Mouse (Mus musculus) embryonic stem cell, embryonic (primary cell): ENCODE measurements around the gene Dner.
"Not testable (repeated sequence)": the region's sequence is repeated elsewhere in the genome, so short reads cannot be mapped to it uniquely, and the experiment has no call there.

Source experiments
- CTCF ChIA-PET, 4 experiments: fragments of 300-600 bp in 2 of 4; fragments of 350-600 bp in 2 of 4; sonication (Branson Sonifier 250); formaldehyde crosslinking; loops; one replicate each; lab custom pipeline; 2022; ENCODE audit warnings: inconsistent platforms in 2 of 4; lab: Charles Lee
- POLR2A ChIA-PET, 4 experiments: fragments of 300-600 bp in 2 of 4; fragments of 350-600 bp in 2 of 4; sonication (Branson Sonifier 250); formaldehyde crosslinking; loops; one replicate each; lab custom pipeline; 2022; ENCODE audit warnings: antibody characterized with exemption in 4 of 4, inconsistent platforms in 1 of 4; lab: Charles Lee

Dner gene

DNA sequence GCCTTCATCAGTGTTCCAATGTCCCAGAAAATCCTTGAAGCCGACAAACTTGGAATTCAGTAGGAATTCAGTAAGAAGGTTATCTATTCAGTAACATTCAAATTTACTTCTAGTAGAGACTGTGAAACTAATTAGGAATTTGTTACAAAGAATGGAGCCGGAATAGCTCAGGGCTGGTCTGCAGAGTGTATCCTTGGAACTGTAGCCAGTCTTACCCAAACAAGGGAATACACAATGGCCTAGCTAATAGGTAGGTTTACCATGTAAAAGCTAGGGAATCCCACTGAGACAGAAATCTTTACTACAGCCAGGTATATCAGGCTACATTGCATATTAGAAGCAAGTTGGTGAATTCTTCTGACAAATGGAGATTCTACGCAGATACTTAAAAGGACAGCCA lies 363.2 kb downstream of the Dner start:
- CTCF ChIA-PET = interaction anchor here in 1 of 4 experiments (0.7 kb wide), 1 partner anchor 162 kb away, joined by 4 read pairs; no protein-coding TSS in a partner anchor

DNA sequence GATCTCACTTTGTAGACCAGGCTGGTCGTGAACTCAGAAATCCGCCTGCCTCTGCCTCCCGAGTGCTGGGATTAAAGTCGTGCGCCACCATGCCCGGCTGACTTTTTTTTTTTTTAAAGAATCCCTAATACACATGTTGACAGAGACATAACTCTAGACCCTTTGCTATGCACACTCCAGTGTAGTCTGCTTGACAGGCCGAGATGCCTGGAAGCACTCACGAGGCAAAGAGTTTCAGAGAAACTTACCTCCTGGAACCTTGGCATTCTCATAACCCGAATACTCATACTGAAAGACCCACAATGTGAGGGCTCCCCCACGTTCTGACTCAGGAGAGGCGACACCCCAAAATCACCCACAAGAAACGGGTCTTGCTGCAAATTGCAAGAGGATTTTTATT lies 364.2 kb downstream of the Dner start:
- POLR2A ChIA-PET = interaction anchor here in 1 of 4 experiments (1.2 to 1.9 kb wide), 3 partner anchors 75 to 540 kb away, joined by 3 to 5 read pairs (median 3); no protein-coding TSS in a partner anchor
- CTCF ChIA-PET = not testable (repeated sequence)

More for the DNA sequence above, 363.2 kb downstream of the Dner start:
- POLR2A ChIA-PET = interaction anchor here in 2 of 4 experiments (0.7 to 1.4 kb wide), 11 partner anchors 49 to 557 kb away, joined by 3 to 4 read pairs (median 3); no protein-coding TSS in a partner anchor

DNA sequence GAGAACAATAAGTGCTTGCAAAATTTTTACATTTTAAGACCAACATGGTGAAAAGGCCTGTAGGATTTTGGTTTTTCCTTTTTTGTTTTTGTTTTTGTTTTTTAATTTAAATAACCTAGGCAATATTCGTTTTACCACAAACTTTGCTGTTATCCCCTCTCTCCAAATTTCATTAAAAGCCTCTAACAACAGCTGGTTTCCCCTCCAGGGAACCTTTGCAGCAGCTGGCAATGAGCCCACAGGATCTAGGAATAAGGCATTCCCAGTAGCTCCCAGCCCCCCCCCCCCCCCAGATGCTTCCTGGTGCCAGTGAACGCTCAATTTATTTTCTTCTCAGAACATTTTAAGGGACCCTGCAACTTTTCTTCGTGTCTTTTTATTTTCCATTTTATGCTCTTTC lies 370.7 kb downstream of the Dner start:
- ChIA-PET CTCF (no interaction called here), POLR2A (interaction anchor here in 1 of 4 experiments (0.6 kb wide), 1 partner anchor 142 kb away, joined by 14 read pairs; no protein-coding TSS in a partner anchor)

DNA sequence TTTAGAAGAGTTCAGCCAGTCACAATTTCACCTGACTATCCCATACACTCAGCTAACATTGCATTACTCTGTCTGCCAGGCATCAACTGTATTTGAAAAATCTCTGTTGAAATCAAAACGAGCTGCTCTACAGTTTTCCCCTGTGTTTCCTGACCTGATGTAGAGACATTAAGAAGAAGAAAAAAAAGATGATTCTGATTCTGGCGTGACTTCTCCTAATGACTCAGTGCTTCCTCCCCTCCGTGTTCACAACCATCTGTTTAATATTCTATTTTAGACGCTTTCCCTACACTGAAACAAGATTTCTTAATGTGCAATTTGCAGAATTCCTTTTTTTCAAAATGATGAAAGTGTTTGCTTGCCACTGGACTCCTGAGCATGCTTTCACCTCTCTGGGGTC lies 374.7 kb downstream of the Dner start:
- ChIA-PET CTCF (no interaction called here), POLR2A (no interaction called here)
